Mouse (Mus musculus) regulatory T cell (primary cell): Measurements from ENCODE around the gene Xpc.

ENCODE experiments used
- in situ Hi-C: fragments of 300-600 bp; cut with MboI, MseI; formaldehyde crosslinking; loops from one replicate; pipeline ENCODE4 v1.15.1; 2025; ENCODE audit warnings: high pct_unique_total_duplicates

Gene Xpc

GRCm38 (mm10) chr6:91527227-91527860 lies 11.7 kb upstream of the Xpc start:
- in situ Hi-C loops = no loop called here

GRCm38 (mm10) chr6:91525544-91525943 lies 9.9 kb upstream of the Xpc start:
- in situ Hi-C loops = no loop called here

GRCm38 (mm10) chr6:91522816-91523215 lies 7.1 kb upstream of the Xpc start:
- in situ Hi-C loops = no loop called here

- in situ Hi-C loops = loop anchor here (10.0 kb wide), 2 partner anchors 156 to 234 kb away; no protein-coding TSS in a partner anchor
Measured at GRCm38 (mm10) chr6:91518454-91519020, 2.8 kb upstream of the Xpc start.

- in situ Hi-C loops = loop anchor here (5.0 to 10.0 kb wide), 3 partner anchors 38 to 230 kb away; no protein-coding TSS in a partner anchor
Measured at GRCm38 (mm10) chr6:91514737-91515362, 838 bp downstream of the Xpc start.

- in situ Hi-C loops = loop anchor here (5.0 to 10.0 kb wide), 3 partner anchors 37 to 229 kb away; no protein-coding TSS in a partner anchor
Measured at GRCm38 (mm10) chr6:91514135-91514534, 1.6 kb downstream of the Xpc start.

GRCm38 (mm10) chr6:91510211-91510610 lies 5.5 kb downstream of the Xpc start:
- in situ Hi-C loops = loop anchor here (5.0 to 10.0 kb wide), 3 partner anchors 33 to 225 kb away; no protein-coding TSS in a partner anchor

GRCm38 (mm10) chr6:91509326-91509725 lies 6.4 kb downstream of the Xpc start:
- in situ Hi-C loops = no loop called here

- in situ Hi-C loops = no loop called here
Measured at GRCm38 (mm10) chr6:91508041-91508440, 7.6 kb downstream of the Xpc start.

- in situ Hi-C loops = no loop called here
Measured at GRCm38 (mm10) chr6:91506036-91506435, 9.7 kb downstream of the Xpc start.

GRCm38 (mm10) chr6:91503302-91503701 lies 12.4 kb downstream of the Xpc start:
- in situ Hi-C loops = no loop called here

GRCm38 (mm10) chr6:91494526-91494925 lies 21.2 kb downstream of the Xpc start:
- in situ Hi-C loops = no loop called here

GRCm38 (mm10) chr6:91493053-91493452 lies 22.6 kb downstream of the Xpc start:
- in situ Hi-C loops = no loop called here

GRCm38 (mm10) chr6:91491004-91491403 lies 24.7 kb downstream of the Xpc start:
- in situ Hi-C loops = no loop called here

- in situ Hi-C loops = no loop called here
Measured at GRCm38 (mm10) chr6:91489872-91490271, 25.8 kb downstream of the Xpc start.

GRCm38 (mm10) chr6:91488496-91489212 lies 27.0 kb downstream of the Xpc start:
- in situ Hi-C loops = no loop called here

GRCm38 (mm10) chr6:91486736-91487453 lies 28.8 kb downstream of the Xpc start:
- in situ Hi-C loops = no loop called here

GRCm38 (mm10) chr6:91483371-91483770 lies 32.3 kb downstream of the Xpc start:
- in situ Hi-C loops = no loop called here

- in situ Hi-C loops = loop anchor here (5.0 kb wide), 1 partner anchor 36 kb away; no protein-coding TSS in a partner anchor
Measured at GRCm38 (mm10) chr6:91476541-91476940, 39.1 kb downstream of the Xpc start.

GRCm38 (mm10) chr6:91474441-91475190 lies 41.1 kb downstream of the Xpc start:
- in situ Hi-C loops = loop anchor here (5.0 kb wide), 1 partner anchor 38 kb away; no protein-coding TSS in a partner anchor
